Mouse (Mus musculus) thymus, adult 18-20 months (tissue): ENCODE results near the gene Ptges.
"Not testable (repeated sequence)": the region's sequence is repeated elsewhere in the genome, so short reads cannot be mapped to it uniquely, and the experiment has no call there.

Experiments
- DNase-seq, 2 experiments: peaks; one replicate each; pipeline ENCODE4 v3.0.0; 2022; ENCODE audit warnings: mixed read lengths in 2 of 2

Ptges gene

GRCm38 (mm10) chr2:30927844-30928628 lies 1.6 kb downstream of the Ptges start:
- DNase-seq: peak; percentile 26 to 31

- no peak for DNase-seq
These were observed 2.4 kb downstream of the Ptges start for GRCm38 (mm10) chr2:30927151-30927781.

GRCm38 (mm10) chr2:30926381-30926780 lies 3.3 kb downstream of the Ptges start:
- no peak for DNase-seq

GRCm38 (mm10) chr2:30925181-30925580 lies 4.5 kb downstream of the Ptges start:
- DNase-seq: no peak

- no peak for DNase-seq
These were observed 6.6 kb downstream of the Ptges start for GRCm38 (mm10) chr2:30923099-30923498.

- DNase-seq: no peak
These were observed 9.4 kb downstream of the Ptges start for GRCm38 (mm10) chr2:30920216-30920615.

- DNase-seq: no peak
These were observed 10.8 kb downstream of the Ptges start for GRCm38 (mm10) chr2:30918780-30919329.

GRCm38 (mm10) chr2:30918126-30918525 lies 11.5 kb downstream of the Ptges start:
- no peak for DNase-seq

- DNase-seq: no peak
These were observed 12.0 kb downstream of the Ptges start for GRCm38 (mm10) chr2:30917649-30918048.

GRCm38 (mm10) chr2:30915933-30916332 lies 13.7 kb downstream of the Ptges start:
- not testable (repeated sequence) for DNase-seq

GRCm38 (mm10) chr2:30915376-30915775 lies 14.3 kb downstream of the Ptges start:
- DNase-seq: no peak

- DNase-seq: no peak
These were observed 14.8 kb downstream of the Ptges start for GRCm38 (mm10) chr2:30914836-30915235.

- DNase-seq: no peak
These were observed 16.6 kb downstream of the Ptges start for GRCm38 (mm10) chr2:30913022-30913421.

GRCm38 (mm10) chr2:30912291-30912773 lies 17.3 kb downstream of the Ptges start:
- no peak for DNase-seq

GRCm38 (mm10) chr2:30906641-30907040 lies 23.0 kb downstream of the Ptges start:
- no peak for DNase-seq

GRCm38 (mm10) chr2:30905906-30906305 lies 23.8 kb downstream of the Ptges start:
- no peak for DNase-seq

- no peak for DNase-seq
These were observed 24.7 kb downstream of the Ptges start for GRCm38 (mm10) chr2:30904991-30905390.

- no peak for DNase-seq
These were observed 25.4 kb downstream of the Ptges start for GRCm38 (mm10) chr2:30904231-30904630.

- DNase-seq: no peak
These were observed 26.6 kb downstream of the Ptges start for GRCm38 (mm10) chr2:30902726-30903722.

- no peak for DNase-seq
These were observed 27.4 kb downstream of the Ptges start for GRCm38 (mm10) chr2:30902256-30902655.

- DNase-seq: no peak
These were observed 28.0 kb downstream of the Ptges start for GRCm38 (mm10) chr2:30901646-30902160.

GRCm38 (mm10) chr2:30899397-30900069 lies 30.1 kb downstream of the Ptges start:
- no peak for DNase-seq
